Mouse (Mus musculus) heart, adult 2 months (tissue): ENCODE measurements around the gene Cfap99.

ENCODE experiments used
- CTCF ChIP-seq: fragments of 200-600 bp; IDR thresholded peaks from 2 replicates; pipeline ENCODE4 v1.8.1; 2022; ENCODE audit warnings: antibody characterized with exemption, mild to moderate bottlenecking, moderate library complexity
- POLR2A ChIP-seq: fragments of 200-500 bp; IDR thresholded peaks from 2 replicates; pipeline ENCODE4 v1.6.1; 2011; ENCODE audit warnings: mild to moderate bottlenecking, low read depth, low read length, control low read depth; ENCODE audit not compliant: insufficient read depth

DNA sequence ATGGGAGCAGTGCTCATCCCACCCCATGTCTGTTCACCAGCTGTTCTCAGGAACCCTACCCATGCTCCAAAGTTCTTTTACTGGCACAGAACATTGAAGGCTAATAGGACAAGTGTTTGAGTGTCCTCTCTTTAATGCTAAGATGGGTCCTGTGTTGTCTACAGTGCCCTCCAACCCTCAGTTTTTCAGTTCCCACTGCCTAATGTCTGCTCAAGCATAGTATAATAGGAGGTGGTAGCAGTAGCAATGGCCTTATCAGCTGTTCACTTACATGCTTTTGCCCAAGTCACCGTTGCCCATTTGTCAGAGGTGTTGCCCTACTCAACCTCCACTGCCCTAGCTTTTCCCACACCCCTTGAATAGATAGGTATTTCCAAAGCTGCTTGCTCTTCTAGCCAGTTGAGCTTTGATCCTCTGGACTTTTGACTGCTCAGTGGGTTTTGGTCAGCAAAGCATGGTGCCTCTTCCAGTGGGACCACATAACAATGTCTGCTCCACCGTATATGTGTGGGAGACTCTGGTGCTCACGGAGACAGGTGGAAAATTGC, 63.8 kb downstream of the Cfap99 start:
- no peak for TF ChIP-seq CTCF
- no peak for TF ChIP-seq POLR2A
